Mouse (Mus musculus) lung, embryonic 16.5 days (tissue): ENCODE results near the gene Tmed2. TPM values are rescaled to one million over a fixed set of nuclear protein-coding genes. Genes with fewer than 3 reads are reported as not detected.
"Not testable (repeated sequence)": the region's sequence is repeated elsewhere in the genome, so short reads cannot be mapped to it uniquely, and the experiment has no call there.

ENCODE experiments used
- ATAC-seq: fragments of 200-750 bp; cut with Nextera tagmentation; 2 replicates; pipeline ENCODE4 v1.8.0; 2017; ENCODE audit warnings: low read depth, mild to moderate bottlenecking, moderate library complexity
- H3K27ac ChIP-seq: fragments of 300-500 bp; sonication (generic); 2 replicates; pipeline ENCODE4 v1.5.1; 2014; ENCODE audit warnings: mild to moderate bottlenecking, control low read depth, low read length
- H3K27me3 ChIP-seq: fragments of 300-500 bp; sonication (generic); 2 replicates; pipeline ENCODE4 v1.6.1; 2014; ENCODE audit warnings: low read depth, low read length, mixed read lengths; ENCODE audit not compliant: control insufficient read depth, insufficient read depth
- H3K36me3 ChIP-seq: fragments of 300-500 bp; sonication (generic); 2 replicates; pipeline ENCODE4 v1.6.1; 2014; ENCODE audit warnings: low read length; ENCODE audit not compliant: control insufficient read depth, insufficient read depth
- H3K4me1 ChIP-seq: fragments of 300-500 bp; sonication (generic); replicated peaks from 2 replicates; pipeline ENCODE4 v1.6.1; 2014; ENCODE audit warnings: low read length, mixed read lengths; ENCODE audit not compliant: control insufficient read depth, insufficient read depth
- H3K4me2 ChIP-seq: fragments of 300-500 bp; sonication (generic); 2 replicates; pipeline ENCODE4 v1.6.1; 2014; ENCODE audit warnings: low read depth, low read length, control low read depth
- H3K4me3 ChIP-seq: fragments of 300-500 bp; sonication (generic); 2 replicates; pipeline ENCODE4 v1.5.1; 2014; ENCODE audit warnings: mild to moderate bottlenecking, low read length, control low read depth
- H3K9ac ChIP-seq: fragments of 300-500 bp; sonication (generic); 2 replicates; pipeline ENCODE4 v1.6.1; 2014; ENCODE audit warnings: low read length, control low read depth
- H3K9me3 ChIP-seq: fragments of 300-500 bp; sonication (generic); 2 replicates; pipeline ENCODE4 v1.6.1; 2016; ENCODE audit warnings: low read length; ENCODE audit not compliant: control insufficient read depth
- WGBS: fragments of 180-500 bp; shearing (Covaris S2); extraction: QIAGEN DNeasy Blood & Tissue Kit; methylation state at CpG from one replicate; pipeline ENCODE4 v1.1.7; 2014; 5-methylcytosine and 5-hydroxymethylcytosine counted together
- polyA plus RNA-seq: library from polyadenylated mRNA; unstranded; fragments of >200 nt; fragmentation: Nextera tagmentation; extraction: Ambion mirVana; gene quantifications from 2 replicates; pipeline ENCODE4 v1.2.1, GENCODE M21; 2015

Tmed2 gene
- polyA plus RNA-seq: 599 and 611 TPM in 2 replicates

DNA sequence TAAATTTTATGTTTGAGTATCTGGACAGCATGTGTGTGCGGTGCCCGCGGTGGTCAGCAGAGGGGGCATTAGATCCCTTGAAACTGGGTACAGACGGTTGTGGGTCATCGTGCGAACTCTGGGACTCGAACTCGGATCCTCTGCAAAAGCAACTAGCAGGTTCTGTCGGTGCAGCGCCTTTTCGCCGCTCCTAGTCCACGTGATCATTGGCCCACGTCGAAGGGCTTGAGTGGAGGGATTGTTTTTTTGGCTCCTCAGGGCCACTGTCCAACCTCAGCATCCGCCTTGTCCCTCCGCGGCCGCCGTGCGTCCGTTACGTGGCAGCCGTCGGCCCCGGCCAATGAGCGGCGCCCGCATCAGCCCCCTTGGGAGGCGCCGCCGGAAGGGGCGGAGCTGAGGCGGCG, at the start of gene Tmed2:
Gene Tmed2, plus strand, starts transcription at position 313 of the 404 bp plus-strand sequence.
- Histone ChIP-seq H3K27ac (peak within 1 kb of the TSS; percentile 88), H3K9me3 (no peaks in the 10 kb centered on the region), H3K4me3 (peak within 1 kb of the TSS; percentile 78), H3K9ac (peak within 1 kb of the TSS; percentile 93), H3K27me3 (no peaks in the 10 kb centered on the region), H3K4me1 (peaks cover 23% of the 10 kb centered on the region), H3K36me3 (peaks cover 18% of the 10 kb centered on the region), H3K4me2 (peak within 1 kb of the TSS; percentile 69)
- under 1% methylated on average over 35 of the region's 35 CpGs for WGBS
- peak; percentile 97 for ATAC-seq

DNA sequence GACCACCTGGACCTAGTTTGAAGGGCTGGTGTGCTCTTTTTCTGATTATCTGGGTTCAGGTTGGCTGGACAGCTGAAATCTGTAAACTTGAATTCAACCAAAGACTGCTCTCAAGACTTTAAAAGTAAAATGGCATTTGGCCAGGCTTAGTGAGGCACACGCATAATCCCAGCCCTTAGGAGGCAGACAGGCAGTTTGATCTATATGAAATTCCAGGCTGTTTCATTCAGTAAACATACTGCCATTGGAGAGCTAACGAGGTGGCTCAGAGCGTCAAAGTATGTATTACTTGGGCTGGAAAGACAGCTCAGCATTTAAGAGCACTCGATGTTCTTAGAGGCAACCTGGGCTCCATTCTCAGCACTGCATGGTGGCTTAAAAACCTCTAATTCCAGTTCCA, 48.8 kb upstream of the Tmed2 start:
- Histone ChIP-seq H3K4me2 (no peak overlapping the region), H3K9ac (no peak overlapping the region), H3K27ac (no peak overlapping the region), H3K27me3 (no peaks in the 10 kb centered on the region), H3K4me3 (no peak overlapping the region), H3K4me1 (peaks cover 7% of the 10 kb centered on the region), H3K9me3 (no peaks in the 10 kb centered on the region), H3K36me3 (peaks cover 20% of the 10 kb centered on the region)
- 41% methylated on average over 4 of the region's 4 CpGs for WGBS
- ATAC-seq: no peak

DNA sequence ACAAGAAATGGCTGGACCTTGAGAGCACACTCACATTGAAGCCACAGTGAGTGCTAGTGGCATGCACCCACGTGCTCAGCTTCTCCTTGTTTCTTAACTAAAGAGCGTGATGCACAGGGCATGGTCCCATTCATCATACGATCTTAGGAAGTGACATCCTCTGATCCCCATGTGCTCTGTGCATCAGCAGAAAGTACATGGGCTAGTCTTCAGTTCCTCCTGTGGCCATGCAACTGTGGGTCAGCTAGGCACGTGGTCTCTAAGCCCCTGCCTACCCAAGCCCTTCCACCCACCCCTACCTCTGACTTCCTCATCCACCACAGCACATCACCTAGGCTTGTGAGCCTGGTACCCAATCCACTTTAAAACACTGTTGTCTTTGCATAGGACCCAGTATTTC, 47.9 kb upstream of the Tmed2 start:
- Histone ChIP-seq H3K9ac (no peak overlapping the region), H3K27ac (no peak overlapping the region), H3K4me3 (no peak overlapping the region), H3K4me2 (no peak overlapping the region), H3K27me3 (no peaks in the 10 kb centered on the region), H3K36me3 (peaks cover 20% of the 10 kb centered on the region), H3K4me1 (peaks cover 7% of the 10 kb centered on the region), H3K9me3 (no peaks in the 10 kb centered on the region)
- ATAC-seq: no peak
- WGBS: 91% methylated on average over 4 of the region's 4 CpGs

DNA sequence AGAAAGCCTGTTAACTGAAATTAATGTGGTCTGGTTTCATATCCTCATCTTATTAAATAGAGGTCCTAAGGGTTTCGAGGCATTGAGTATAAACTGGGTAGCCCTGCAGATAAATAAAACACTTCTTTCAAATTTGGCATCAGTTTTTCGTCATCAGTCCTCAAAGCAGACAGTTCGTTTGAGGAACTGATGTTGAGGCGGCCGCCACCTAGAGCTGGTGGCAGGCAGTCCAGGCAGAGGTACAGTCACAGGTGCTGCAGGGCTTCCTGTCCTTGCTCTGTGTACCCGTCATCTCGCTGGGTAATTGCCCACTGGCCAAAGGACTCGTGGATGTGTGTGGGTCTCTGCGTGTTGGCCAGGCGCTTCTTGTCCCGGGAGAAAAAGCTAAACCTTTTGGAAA, 47.0 kb upstream of the Tmed2 start:
- WGBS: 73% methylated on average over 11 of the region's 11 CpGs
- H3K4me1 ChIP-seq: peaks cover 8% of the 10 kb centered on the region
- peaks cover 20% of the 10 kb centered on the region for H3K36me3 ChIP-seq
- ATAC-seq: no peak
- no peak overlapping the region for H3K4me2 ChIP-seq
- no peaks in the 10 kb centered on the region for H3K9me3 ChIP-seq
- H3K9ac ChIP-seq: no peak overlapping the region
- no peak overlapping the region for H3K27ac ChIP-seq
- H3K27me3 ChIP-seq: no peaks in the 10 kb centered on the region
- no peak overlapping the region for H3K4me3 ChIP-seq

DNA sequence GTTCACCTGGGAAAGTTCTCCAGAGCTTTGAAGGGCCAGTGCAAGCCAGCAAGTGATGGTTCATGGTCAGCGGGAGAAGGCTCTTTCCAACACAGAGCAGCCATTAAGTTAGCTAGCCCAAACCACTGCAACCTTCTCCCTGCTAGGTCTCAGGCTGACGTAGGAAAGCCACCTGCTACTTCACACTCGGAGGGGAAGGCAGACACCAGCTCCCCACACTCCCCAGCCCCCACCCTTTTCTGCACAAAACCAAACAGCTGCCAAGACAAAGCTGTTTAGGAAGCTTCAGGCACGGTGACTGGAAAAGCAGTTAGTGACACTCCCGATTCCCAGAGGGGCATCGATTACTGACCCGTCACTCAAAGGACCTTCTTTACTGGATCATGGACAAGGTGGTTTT, 44.9 kb upstream of the Tmed2 start:
- Histone ChIP-seq H3K27me3 (no peaks in the 10 kb centered on the region), H3K4me2 (no peak overlapping the region), H3K4me3 (no peak overlapping the region), H3K27ac (no peak overlapping the region), H3K4me1 (peaks cover 11% of the 10 kb centered on the region), H3K36me3 (peaks cover 18% of the 10 kb centered on the region), H3K9me3 (no peaks in the 10 kb centered on the region), H3K9ac (no peak overlapping the region)
- WGBS: 58% methylated on average over 7 of the region's 7 CpGs
- ATAC-seq: no peak

DNA sequence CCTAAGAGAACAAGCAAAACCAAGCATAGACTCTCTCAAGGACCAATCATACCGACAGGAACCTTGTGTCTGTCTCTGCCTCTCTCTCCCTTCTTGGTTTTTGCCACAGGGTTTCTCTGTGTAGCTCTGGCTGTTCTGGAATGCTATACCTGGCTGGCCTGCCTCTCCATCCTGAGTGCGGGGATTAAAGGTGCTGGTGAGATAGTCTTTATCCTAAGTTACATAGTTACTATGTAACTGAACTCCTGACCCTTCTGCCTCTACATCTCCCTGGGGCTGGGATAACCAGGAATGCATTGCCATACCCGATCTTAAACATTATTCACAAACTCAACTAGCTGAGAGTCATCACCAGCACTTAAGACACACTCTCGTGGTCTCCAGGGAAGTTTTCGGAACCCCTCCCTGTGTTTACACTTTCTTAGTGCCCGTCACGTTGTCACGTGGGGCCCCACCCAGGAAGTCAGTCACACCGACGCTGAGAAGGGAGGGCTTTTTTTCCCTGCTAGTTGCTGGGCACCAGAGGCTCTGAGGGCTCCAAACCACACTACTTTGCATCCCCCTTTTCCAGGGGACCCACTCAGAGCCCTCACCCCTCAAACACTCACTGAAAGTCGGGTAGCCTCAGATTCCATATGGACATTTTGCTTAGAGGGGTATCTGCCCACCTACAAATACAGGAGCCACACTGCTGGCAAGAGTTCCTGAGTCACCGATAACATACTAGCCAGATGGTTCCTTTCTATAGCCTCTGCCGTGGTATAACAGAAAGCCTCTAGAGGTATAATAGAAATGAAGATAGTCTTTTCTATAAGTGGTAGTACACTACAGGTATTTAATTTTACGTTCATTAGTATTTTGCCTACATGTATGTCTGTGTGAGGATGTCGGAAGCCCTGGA, 43.6 kb upstream of the Tmed2 start:
- H3K27me3 ChIP-seq: no peaks in the 10 kb centered on the region
- ATAC-seq: peak; percentile 58
- no peak overlapping the region for H3K4me3 ChIP-seq
- H3K36me3 ChIP-seq: peaks cover 10% of the 10 kb centered on the region
- 42% methylated on average over 15 of the region's 15 CpGs for WGBS
- peak overlapping the region; percentile 65 for H3K27ac ChIP-seq
- H3K4me2 ChIP-seq: no peak overlapping the region; the same call in 1 of the 2 replicates
- no peaks in the 10 kb centered on the region for H3K9me3 ChIP-seq
- peaks cover 11% of the 10 kb centered on the region for H3K4me1 ChIP-seq
- H3K9ac ChIP-seq: no peak overlapping the region

DNA sequence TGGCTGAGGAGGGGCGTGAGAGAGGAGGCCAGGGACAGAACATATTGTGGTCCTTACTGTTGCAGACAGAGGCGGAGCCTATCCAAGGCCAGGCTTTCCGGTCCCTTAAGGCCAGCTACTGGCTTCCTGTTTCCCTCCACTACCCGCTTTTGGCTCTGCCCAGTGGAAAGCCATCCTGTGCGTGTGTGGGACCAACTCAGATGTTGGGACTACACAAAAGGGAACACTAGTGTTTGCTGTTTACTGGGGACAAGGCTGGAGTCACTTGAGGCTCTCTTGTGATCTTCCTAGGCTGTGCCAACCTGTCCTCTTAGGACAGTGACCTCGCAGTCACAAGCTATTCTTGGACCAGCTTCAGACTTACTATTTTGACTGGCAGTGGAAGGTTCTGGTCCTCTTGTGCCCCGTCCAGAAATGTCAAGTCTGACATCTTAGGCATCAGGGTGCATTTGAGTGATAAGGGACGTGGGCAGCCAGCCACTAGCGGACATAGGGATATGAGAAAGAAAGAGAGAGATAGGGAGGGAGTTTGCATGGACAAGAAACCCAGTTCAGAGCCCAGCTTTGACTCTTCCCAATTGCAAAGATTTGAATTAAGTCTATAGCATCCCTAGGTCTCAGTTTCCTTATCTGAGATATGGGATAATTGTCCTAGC, 42.1 kb upstream of the Tmed2 start:
- H3K4me2 ChIP-seq: no peak overlapping the region
- no peak overlapping the region for H3K9ac ChIP-seq
- H3K27me3 ChIP-seq: no peaks in the 10 kb centered on the region
- H3K36me3 ChIP-seq: peaks cover 7% of the 10 kb centered on the region
- peak overlapping the region; percentile 57 for H3K27ac ChIP-seq
- peaks cover 11% of the 10 kb centered on the region for H3K4me1 ChIP-seq
- H3K4me3 ChIP-seq: no peak overlapping the region
- peak; percentile 65 for ATAC-seq
- no peaks in the 10 kb centered on the region for H3K9me3 ChIP-seq
- WGBS: 55% methylated on average over 9 of the region's 9 CpGs

DNA sequence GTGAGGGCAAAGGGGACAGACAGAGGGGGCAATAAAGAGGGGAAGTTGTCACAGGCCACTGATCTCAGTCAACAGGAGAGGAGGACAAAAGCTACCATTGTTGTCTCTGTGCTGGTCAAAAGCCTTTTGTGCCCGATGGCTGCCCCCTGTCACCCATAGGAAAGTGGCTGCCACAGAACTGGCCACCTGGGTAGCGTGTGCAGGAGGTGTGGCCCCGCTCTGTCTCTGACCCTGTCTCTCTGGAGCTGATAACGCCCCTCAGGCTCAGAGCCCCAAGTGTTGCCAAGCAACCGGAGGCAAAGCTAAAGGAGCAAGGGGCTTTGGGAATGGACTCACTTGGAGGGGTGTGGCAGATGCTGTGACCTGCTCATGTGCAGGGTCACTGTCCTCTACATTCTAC, 41.5 kb upstream of the Tmed2 start:
- Histone ChIP-seq H3K9ac (no peak overlapping the region), H3K27ac (no peak overlapping the region)
- 52% methylated on average over 5 of the region's 5 CpGs for WGBS

DNA sequence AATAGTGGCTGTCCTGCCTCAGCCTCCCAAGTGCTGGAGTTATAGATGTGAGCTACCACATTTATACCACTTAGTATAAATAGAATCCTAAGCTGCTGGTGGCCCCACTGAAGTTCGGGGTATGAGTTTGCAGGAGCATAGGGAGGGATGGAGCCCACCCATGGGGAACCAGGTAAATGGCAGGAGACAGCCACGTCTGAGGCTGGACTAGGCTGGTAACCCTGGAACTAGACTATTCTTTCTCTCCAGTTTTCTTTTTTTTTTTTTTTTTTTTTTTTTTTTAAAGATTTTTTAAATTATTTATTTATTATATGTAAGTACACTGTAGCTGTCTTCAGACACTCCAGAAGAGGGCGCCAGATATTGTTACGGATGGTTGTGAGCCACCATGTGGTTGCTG, 40.5 kb upstream of the Tmed2 start:
- not testable (repeated sequence) for H3K36me3 ChIP-seq, H3K4me2 ChIP-seq, H3K4me3 ChIP-seq, H3K9me3 ChIP-seq, ATAC-seq, H3K9ac ChIP-seq, H3K27ac ChIP-seq, H3K27me3 ChIP-seq
- 91% methylated on average over 2 of the region's 4 CpGs for WGBS
- H3K4me1 ChIP-seq: peaks cover 11% of the 10 kb centered on the region

More for the DNA sequence above, 41.5 kb upstream of the Tmed2 start:
- no peaks in the 10 kb centered on the region for H3K27me3 ChIP-seq
- ATAC-seq: no peak
- H3K9me3 ChIP-seq: no peaks in the 10 kb centered on the region
- H3K4me3 ChIP-seq: no peak overlapping the region
- no peak overlapping the region for H3K4me2 ChIP-seq
- peaks cover 7% of the 10 kb centered on the region for H3K36me3 ChIP-seq
- peaks cover 11% of the 10 kb centered on the region for H3K4me1 ChIP-seq
